Mouse (Mus musculus) thymus, adult 2 months (tissue): ENCODE measurements around the gene Eif4a2. TPM values are rescaled to one million over a fixed set of nuclear protein-coding genes. Genes with fewer than 3 reads are reported as not detected.

Experiments used
- DNase-seq: peaks from one replicate; pipeline ENCODE4 v3.0.0; 2021
- H3K27ac ChIP-seq: fragments of 200-500 bp; 2 replicates; pipeline ENCODE4 v1.5.1; 2012; ENCODE audit warnings: low read length, control low read depth; ENCODE audit not compliant: control insufficient read depth, insufficient read depth
- H3K27me3 ChIP-seq: fragments of 200-500 bp; 2 replicates; pipeline ENCODE4 v1.6.1; 2012; ENCODE audit warnings: mild to moderate bottlenecking, low read length, moderate library complexity, mixed read lengths; ENCODE audit not compliant: control insufficient read depth, insufficient read depth
- H3K36me3 ChIP-seq: fragments of 200-500 bp; 2 replicates; pipeline ENCODE4 v1.6.1; 2012; ENCODE audit warnings: mild to moderate bottlenecking, low read length, moderate library complexity; ENCODE audit not compliant: control insufficient read depth, insufficient read depth
- H3K4me1 ChIP-seq: fragments of 200-500 bp; replicated peaks from 2 replicates; pipeline ENCODE4 v1.6.1; 2012; ENCODE audit warnings: low read length; ENCODE audit not compliant: control insufficient read depth, insufficient read depth
- H3K4me3 ChIP-seq: fragments of 200-500 bp; 2 replicates; pipeline ENCODE4 v1.5.1; 2012; ENCODE audit warnings: mild to moderate bottlenecking, low read length, control low read depth, moderate library complexity; ENCODE audit not compliant: control insufficient read depth, insufficient read depth
- CTCF ChIP-seq: fragments of 200-500 bp; IDR thresholded peaks from 2 replicates; pipeline ENCODE4 v1.5.1; 2012; ENCODE audit warnings: mild to moderate bottlenecking, control low read depth, low read length, moderate library complexity, borderline replicate concordance; ENCODE audit not compliant: control insufficient read depth, poor library complexity, insufficient read depth; ENCODE audit errors: extremely low read depth
- POLR2A ChIP-seq: fragments of 200-500 bp; IDR thresholded peaks from 2 replicates; pipeline ENCODE4 v1.6.1; 2012; ENCODE audit warnings: mild to moderate bottlenecking, low read length, control low read depth, moderate library complexity; ENCODE audit not compliant: control insufficient read depth, poor library complexity, insufficient read depth; ENCODE audit errors: extremely low read depth
- WGBS: fragments of 180-500 bp; shearing (Covaris S2); methylation state at CpG from one replicate; pipeline ENCODE4 v1.1.7; 2018; 5-methylcytosine and 5-hydroxymethylcytosine counted together
- polyA plus RNA-seq: library from polyadenylated mRNA; depleted of rRNA; stranded (reverse); fragments of >200 nt; gene quantifications from 2 replicates; pipeline ENCODE4 v1.2.3, GENCODE M21; 2012

Eif4a2 gene
- polyA plus RNA-seq, 1 experiment = 137 TPM

DNA sequence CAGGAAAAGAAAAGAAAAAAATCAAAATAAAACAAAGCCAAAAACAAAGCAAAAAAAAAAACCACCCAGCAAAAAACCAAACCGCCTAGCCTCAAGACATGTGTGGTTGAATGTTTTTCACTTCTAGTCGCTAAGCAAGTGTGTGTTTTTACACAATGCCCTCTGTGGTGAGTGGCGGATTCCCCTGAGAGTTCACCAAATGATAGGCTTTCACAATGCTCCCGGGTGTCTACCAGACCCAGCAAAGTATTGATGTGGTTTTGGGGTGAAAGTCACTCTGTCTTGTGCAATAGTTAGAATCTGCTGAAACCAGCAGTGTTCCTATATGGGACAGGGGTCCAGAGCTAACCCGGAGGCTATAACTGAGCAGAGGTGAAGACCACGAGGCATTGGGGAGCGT lies 37.1 kb downstream of the Eif4a2 start:
- WGBS = 10% methylated on average over 7 of the region's 7 CpGs
- H3K4me1 ChIP-seq = peaks cover 7% of the 10 kb centered on the region
- no peaks in the 10 kb centered on the region for H3K27me3 ChIP-seq
- peak; percentile 44 for DNase-seq
- TF ChIP-seq POLR2A (no peak), CTCF (no peak)
- H3K4me3 ChIP-seq = no peak overlapping the region
- no peak overlapping the region for H3K27ac ChIP-seq
- no peaks in the 10 kb centered on the region for H3K36me3 ChIP-seq

DNA sequence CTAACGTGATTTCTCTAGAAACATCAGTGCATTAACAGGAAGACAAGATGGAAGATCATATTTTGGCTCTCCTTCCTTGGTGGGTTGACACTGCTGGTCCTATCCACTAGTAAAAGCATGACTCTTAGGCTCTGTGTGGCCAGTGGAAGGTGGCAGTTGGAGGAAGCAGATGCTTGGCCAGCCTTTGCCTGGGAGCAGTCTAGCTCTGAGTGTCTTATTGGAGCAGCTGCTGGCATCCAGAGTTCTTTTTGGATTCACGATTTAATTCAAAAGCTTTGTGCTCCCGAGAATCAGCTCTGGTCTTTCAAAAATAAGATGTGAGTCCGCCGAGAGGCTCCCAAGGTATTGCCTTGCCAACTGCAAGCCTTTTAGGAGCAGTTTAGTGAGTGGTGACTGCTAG lies 38.0 kb downstream of the Eif4a2 start:
- H3K4me3 ChIP-seq = no peak overlapping the region
- TF ChIP-seq POLR2A = no peak
- TF ChIP-seq CTCF = no peak
- 79% methylated on average over 5 of the region's 5 CpGs for WGBS
- H3K27ac ChIP-seq = no peak overlapping the region
- peaks cover 7% of the 10 kb centered on the region for H3K4me1 ChIP-seq
- H3K36me3 ChIP-seq = no peaks in the 10 kb centered on the region
- DNase-seq = no peak
- H3K27me3 ChIP-seq = no peaks in the 10 kb centered on the region

DNA sequence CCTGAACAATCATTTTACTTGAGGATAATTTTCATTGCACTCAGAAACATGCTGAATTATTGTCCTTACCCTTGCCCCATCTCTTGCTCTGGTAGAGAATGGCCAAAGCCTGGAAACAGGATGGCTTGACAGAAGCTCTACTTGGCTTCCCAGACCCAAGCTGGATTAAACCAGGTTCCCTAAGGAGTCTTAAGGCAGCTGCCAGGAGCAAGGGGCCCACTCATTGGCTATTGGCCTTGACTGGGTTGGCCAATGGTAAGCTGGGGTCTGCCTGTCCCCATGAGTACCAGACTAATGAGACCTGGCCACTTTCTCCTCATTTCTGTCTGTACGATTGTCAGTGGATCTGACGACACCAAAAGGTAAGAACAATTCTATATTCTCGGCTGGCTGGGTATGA lies 39.0 kb downstream of the Eif4a2 start, which contains the start of gene Adipoq:
Gene Adipoq, plus strand, starts transcription at position 257 of the 400 bp plus-strand sequence.
- no peak for TF ChIP-seq CTCF
- TF ChIP-seq POLR2A = no peak
- WGBS = 93% methylated on average over 3 of the region's 3 CpGs
- H3K4me3 ChIP-seq = no peak within 1 kb of the TSS
- no peaks in the 10 kb centered on the region for H3K36me3 ChIP-seq
- no peaks in the 10 kb centered on the region for H3K27me3 ChIP-seq
- DNase-seq = no peak
- H3K27ac ChIP-seq = no peak within 1 kb of the TSS
- peaks cover 7% of the 10 kb centered on the region for H3K4me1 ChIP-seq

DNA sequence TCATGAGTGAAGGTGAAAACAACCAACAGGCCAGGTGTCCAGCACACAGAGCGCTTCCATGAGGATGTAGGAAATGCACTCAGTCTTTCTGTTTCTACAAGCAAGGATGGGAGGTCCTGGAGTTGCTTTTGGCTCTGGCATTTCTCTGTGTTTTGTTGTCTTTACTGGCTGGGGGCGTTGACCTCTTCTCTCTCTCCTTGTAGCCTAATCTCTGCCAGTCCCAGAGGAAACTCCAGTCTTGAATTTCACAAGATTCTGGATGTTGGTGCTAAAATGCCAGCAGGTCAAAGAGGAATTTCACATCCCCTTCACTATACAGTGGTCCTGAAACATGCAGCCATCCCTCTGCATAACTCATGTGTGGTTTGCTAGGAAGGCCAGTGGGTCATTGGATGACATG lies 41.7 kb downstream of the Eif4a2 start:
- H3K27ac ChIP-seq = no peak overlapping the region
- H3K36me3 ChIP-seq = no peaks in the 10 kb centered on the region
- no peak for DNase-seq
- TF ChIP-seq CTCF (no peak), POLR2A (no peak)
- WGBS = 91% methylated on average over 2 of the region's 2 CpGs
- H3K27me3 ChIP-seq = no peaks in the 10 kb centered on the region
- H3K4me1 ChIP-seq = peaks cover 9% of the 10 kb centered on the region
- no peak overlapping the region for H3K4me3 ChIP-seq

DNA sequence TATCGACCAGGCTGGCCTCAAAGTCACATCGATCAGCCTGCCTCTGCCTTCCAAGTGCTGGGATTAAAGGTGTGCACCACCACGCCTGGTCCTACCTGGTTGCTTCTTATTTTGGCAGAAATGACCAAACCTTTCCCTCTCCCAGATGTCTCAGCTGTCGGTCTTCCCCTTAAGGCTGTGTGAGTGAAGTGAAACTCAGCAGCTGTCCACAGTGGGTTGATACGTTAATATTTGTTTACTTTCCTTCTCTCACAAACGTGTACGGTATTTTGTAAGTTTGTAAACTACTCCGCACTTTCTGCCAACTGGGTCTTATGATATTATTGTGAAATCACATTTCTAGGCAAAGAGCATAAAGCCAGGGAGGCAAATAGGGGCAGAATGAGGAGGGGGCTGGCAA lies 42.2 kb downstream of the Eif4a2 start:
- H3K27ac ChIP-seq = no peak overlapping the region
- WGBS = 88% methylated on average over 8 of the region's 8 CpGs
- no peak for DNase-seq
- H3K4me3 ChIP-seq = no peak overlapping the region
- no peaks in the 10 kb centered on the region for H3K36me3 ChIP-seq
- no peaks in the 10 kb centered on the region for H3K27me3 ChIP-seq
- TF ChIP-seq CTCF (no peak), POLR2A (no peak)
- H3K4me1 ChIP-seq = peaks cover 6% of the 10 kb centered on the region

DNA sequence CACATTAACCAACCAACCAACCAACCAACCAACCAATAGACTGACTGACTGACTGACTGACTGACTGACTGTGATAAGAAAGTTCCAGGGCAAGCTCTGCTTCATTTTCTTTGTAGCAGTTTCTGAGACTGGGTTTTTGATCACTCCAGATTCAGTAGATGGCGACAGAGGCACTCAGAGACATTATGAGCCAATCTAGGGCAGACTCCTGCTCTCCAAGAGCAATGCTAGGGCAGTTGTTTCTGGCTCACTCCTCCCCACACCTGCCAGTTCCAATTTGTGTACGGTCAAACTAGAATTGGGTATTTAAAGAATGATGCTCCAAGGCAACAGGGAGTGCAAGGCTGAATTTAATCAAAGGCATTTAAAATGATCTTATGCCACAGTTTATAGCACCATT lies 44.2 kb downstream of the Eif4a2 start:
- WGBS = 13% methylated on average over 2 of the region's 2 CpGs
- Histone ChIP-seq H3K36me3 (no peaks in the 10 kb centered on the region), H3K4me1 (peaks cover 4% of the 10 kb centered on the region), H3K27me3 (no peaks in the 10 kb centered on the region), H3K4me3 (no peak overlapping the region), H3K27ac (no peak overlapping the region)
- TF ChIP-seq POLR2A (no peak), CTCF (no peak)
- DNase-seq = peak; percentile 57

DNA sequence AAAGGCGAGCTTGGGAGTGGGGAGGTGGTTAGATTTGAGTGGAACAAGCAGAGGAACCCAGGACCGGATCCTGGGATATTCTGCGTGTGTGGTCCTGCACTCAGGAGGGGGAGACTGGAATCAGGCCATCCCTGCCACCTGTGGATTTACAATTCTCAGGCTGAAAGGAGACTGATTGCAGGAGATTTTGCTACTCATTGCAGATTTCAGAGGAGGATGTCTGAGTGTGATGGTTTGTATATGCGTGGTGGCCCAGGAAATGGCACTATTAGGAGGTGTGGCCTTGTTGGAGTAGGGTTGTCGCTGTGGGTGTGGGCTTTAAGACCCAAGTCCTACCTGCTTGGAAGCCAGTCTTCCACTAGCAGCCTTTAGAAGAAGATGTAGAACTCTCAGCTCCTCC lies 47.0 kb downstream of the Eif4a2 start:
- Histone ChIP-seq H3K27ac (no peak overlapping the region), H3K4me1 (peaks cover 4% of the 10 kb centered on the region), H3K4me3 (no peak overlapping the region), H3K27me3 (no peaks in the 10 kb centered on the region), H3K36me3 (no peaks in the 10 kb centered on the region)
- no peak for TF ChIP-seq CTCF
- TF ChIP-seq POLR2A = no peak
- no peak for DNase-seq
- 95% methylated on average over 5 of the region's 5 CpGs for WGBS
